Mouse (Mus musculus) MN1 (cell line): ENCODE measurements around the gene Hsf4.
A peak's percentile ranks its signal among the peaks of the same experiment; 100 is the strongest.
"Not testable (repeated sequence)": the region's sequence is repeated elsewhere in the genome, so short reads cannot be mapped to it uniquely, and the experiment has no call there.

Source experiments
- DNase-seq: peaks from one replicate; pipeline ENCODE4 v3.0.0-alpha.2; 2016; ENCODE audit warnings: low spot score

Gene Hsf4

DNA sequence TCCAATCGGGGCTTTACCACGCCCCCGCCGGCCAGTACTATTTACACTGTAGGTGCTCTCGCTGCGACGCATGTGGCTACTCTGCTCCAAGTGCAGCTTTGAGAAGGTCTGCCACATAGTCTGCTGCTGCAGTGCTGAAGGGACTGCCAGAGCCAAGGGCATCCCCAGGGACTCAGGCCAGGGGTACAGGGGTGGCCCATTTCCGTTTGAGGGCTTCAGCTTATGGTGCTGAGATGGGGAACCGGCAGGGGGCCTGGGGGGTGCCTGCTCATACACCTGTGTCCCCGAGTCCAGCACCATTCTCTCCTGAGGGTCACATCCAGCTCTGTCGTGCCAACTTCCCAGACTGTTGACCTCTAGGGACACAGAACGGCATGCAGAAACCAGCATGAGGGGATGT, 15.9 kb downstream of the Hsf4 start:
- DNase-seq: no peak

DNA sequence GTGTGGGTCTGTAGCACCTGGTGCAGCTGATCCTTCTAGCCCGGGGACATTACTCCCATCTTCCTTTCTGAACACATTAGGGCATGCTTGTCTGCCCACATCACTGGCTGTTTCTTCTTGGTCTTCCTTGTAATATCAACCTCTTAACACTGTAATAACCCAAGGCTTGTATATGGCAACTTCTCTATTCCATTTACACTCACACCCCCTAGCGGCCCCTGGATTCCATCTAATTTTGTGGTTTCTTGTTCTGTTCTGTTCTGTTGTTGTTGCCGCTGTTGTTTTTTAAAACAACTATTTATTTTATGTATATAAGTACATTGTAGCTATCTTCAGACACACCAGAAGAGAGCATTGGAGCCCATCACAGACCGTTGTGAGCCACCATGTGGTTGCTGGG, 17.3 kb downstream of the Hsf4 start:
- DNase-seq: no peak

GRCm38 (mm10) chr8:105288231-105288630, 18.6 kb downstream of the Hsf4 start:
- DNase-seq: peak; percentile 36

GRCm38 (mm10) chr8:105288958-105289732, 19.5 kb downstream of the Hsf4 start:
- peak; percentile 97 for DNase-seq

DNA sequence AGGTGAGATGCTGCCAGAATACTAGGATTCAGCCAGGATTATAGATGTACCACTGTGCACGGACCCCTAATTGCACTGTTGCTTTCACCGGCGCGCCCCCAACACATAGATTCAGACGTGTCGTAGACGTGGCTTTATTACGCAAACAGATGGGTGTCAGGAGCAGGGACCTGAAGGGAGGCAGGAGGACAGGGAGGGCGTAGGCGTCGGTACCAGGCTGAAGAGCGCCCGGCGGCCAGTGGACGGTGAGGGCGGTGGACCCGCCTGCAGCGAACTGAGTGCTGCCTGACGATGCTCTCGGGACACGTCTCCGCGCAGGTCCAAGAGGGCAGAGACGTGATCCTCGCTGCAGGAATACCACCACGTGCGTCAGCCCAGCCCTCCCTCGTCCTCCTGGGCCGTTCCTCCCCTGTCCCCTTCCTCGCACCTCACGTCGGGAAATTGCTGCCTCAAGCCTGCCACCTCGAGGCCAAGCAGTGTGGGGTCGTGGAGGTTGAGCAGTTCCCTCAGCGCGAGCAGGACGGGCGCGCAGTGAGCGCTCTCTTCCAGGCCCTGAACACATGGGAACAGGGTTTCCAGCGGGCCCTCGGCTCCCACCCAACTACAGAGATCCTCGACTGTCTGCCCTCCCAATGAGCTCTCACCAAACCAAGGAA, 20.3 kb downstream of the Hsf4 start, which contains the start of gene 4931428F04Rik:
4931428F04Rik (minus strand) TSS at position 60 of the 656 bp plus-strand sequence.
- peak; percentile 73 for DNase-seq

GRCm38 (mm10) chr8:105290554-105291314, 21.1 kb downstream of the Hsf4 start:
- DNase-seq: peak; percentile 72

DNA sequence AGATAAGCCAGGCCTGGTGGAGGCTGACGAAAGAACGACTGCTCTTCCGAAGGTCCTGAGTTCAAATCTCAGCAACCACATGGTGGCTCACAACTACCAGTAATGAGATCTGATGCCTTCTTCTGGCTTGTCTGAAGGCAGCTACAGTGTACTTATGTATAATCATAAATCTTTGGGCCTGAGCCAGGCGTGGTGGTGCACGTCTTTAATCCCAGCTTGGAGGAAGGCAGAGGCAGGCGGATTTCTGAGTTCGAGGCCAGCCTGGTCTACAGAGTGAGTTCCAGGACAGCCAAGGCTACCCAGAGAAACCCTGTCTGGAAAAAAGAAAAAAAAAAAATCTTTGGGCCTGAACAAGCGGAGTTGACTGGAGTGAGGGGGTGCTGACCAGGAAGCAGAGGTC, 21.8 kb downstream of the Hsf4 start:
- DNase-seq: not testable (repeated sequence)

DNA sequence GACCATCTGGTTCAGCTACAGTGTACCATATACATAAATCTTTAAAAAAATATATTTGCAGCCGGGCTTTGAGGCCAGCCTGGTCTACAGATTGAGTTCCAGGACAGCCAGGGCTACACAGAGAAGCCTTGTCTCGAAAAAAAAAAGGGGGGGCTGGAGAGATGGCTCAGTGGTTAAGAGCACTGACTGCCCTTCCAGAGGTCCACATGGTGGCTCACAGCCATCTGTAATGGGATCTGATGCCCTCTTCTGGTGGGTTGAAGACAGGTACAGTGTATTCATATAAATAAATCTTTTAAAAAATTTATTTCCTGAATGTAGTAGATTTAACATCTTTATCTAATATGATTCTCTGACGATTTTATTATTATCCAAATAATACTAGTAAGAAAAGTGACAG, 22.2 kb downstream of the Hsf4 start:
- DNase-seq: not testable (repeated sequence)

- no peak for DNase-seq
These were observed 22.9 kb downstream of the Hsf4 start for GRCm38 (mm10) chr8:105292471-105292870.

GRCm38 (mm10) chr8:105293405-105293804, 23.8 kb downstream of the Hsf4 start:
- DNase-seq: no peak

GRCm38 (mm10) chr8:105294776-105295175, 25.2 kb downstream of the Hsf4 start:
- DNase-seq: no peak

- DNase-seq: no peak
These were observed 25.7 kb downstream of the Hsf4 start for GRCm38 (mm10) chr8:105295256-105295655.

GRCm38 (mm10) chr8:105295895-105296573, 26.4 kb downstream of the Hsf4 start, which contains the start of gene Exoc3l:
TSS of gene Exoc3l (minus strand) at chr8:105296101.
- DNase-seq: no peak

GRCm38 (mm10) chr8:105297511-105298192, 28.1 kb downstream of the Hsf4 start, which contains the start of gene E2f4:
TSS of gene E2f4 (plus strand) at chr8:105297663.
- DNase-seq: peak; percentile 94

DNA sequence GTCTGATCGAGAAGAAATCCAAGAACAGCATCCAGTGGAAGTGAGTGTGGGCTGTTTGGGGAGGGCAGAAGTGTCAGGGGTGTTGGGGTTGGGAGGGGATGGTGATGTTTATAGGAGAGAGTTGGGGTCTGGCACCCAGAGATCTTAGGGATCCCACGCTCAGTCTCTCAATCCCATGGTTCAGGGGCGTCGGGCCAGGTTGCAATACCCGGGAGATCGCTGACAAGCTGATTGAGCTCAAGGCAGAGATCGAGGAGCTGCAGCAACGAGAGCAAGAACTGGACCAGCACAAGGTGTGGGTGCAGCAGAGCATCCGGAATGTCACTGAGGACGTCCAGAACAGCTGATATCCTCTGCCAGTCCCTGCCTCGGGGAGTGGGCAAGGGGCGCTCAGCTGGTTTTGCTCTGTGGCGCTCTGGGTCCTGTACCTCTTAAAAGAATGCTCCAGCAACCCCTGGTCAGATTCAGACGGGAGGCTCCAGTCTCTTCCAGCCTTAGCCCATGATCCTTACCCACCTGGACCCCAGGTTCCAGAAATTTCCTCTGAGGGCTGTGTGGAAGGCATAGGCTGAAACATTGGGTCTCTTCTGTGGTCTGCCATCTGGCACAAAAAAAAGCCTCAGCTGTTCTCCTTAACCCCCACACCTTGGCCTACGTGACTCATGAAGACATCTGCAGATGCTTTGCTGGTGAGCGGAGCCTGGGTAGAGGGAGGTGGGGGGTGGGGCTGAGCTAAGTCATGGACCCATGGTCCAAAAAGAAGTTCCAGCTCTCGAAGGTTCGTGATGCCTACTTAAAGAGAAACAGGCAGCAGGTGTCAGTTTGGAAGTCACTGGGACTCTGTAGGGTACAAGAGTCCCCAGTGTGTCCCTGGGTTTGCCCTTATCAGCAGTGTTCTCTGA, 29.0 kb downstream of the Hsf4 start:
- DNase-seq: peak; percentile 65

DNA sequence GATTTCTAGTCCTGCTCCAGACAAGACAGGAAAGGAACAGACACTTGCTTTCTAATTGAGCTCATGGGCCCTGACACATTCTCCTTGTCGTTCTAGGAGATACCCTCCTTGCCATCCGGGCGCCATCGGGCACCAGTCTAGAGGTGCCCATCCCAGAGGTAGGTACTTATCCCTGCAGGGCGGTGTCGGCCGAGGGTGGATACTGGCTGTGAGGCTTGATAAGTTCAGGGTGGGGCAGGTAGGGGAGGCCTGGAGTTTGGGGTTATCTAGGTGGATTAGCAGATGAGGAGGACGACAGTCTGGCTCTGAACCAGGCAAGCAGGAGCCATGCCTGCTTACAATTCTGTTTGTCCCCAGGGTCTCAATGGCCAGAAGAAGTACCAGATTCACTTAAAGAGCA, 30.4 kb downstream of the Hsf4 start:
- DNase-seq: no peak

- no peak for DNase-seq
These were observed 33.8 kb downstream of the Hsf4 start for GRCm38 (mm10) chr8:105303396-105303795.

DNA sequence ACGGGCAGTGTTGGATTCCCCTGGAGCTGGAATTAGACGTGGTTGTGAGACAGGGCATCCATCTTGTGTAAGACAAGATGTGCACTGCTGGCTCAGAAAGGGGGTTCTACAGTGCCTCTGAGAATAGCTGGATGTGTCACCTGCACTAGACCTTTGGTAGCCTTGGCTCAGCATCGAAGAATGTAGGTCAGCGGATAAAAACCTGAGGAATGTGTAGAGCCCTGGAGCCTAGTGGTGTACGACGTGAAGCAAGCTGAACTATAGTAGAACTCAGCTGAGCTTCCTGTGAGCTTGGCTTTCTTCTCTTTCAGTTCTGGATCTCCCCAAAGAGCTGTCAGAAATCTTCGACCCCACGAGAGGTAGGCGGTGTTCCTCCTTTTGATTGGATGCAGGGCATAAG, 34.3 kb downstream of the Hsf4 start:
- DNase-seq: no peak

DNA sequence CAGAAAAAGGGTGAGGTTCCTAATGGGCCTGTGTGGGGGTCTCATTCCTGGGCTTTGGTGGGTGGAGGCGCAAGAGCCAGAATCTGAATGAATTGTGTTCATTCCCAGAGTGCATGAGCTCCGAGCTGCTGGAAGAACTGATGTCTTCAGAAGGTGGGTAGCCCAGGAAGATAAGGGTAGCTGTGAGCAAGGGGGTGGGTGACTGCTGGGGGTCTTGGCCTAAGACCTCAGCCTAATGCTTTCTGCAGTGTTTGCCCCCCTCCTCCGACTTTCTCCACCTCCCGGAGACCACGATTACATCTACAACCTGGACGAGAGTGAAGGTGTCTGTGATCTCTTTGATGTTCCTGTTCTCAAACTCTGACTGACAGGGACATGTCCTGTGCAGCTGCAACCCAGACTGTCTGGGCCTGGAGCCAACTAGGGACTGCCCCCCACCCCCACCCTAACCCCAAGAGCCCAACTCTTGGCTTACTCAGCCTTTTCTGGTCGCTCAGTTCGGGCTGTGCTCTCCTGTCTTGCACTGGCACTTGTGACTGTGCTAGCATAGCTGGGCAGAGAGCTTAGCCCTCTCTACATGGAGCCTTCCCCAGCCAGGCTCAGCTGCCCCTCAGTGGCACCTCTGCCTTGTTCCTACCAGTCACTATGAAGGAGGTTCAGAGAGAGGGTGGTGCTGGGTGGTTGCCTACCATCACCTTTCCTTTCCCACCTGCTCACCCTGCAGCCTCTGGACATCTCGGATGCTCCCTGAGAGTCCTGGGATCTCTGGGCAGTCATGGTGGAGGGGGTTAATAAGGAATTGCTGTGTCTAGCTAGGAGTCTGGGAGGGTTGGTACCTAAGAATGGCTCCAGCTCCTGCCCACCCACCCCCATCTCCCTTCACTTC, 35.0 kb downstream of the Hsf4 start:
- DNase-seq: peak; percentile 78
